Mouse (Mus musculus): ENCODE data around the gene Tlr4.

Tlr4 gene

GRCm38 (mm10) chr4:66827463-66828162, at the start of gene Tlr4:
Gene Tlr4 (plus strand): TSS chr4:66827584.
- DNase-seq (ENCODE audit: low read depth, low spot score) = no peak

GRCm38 (mm10) chr4:66794283-66794682, 33.1 kb upstream of the Tlr4 start:
- DNase-seq (ENCODE audit: low read depth, low spot score) = no peak

- no peak for DNase-seq (ENCODE audit: low read depth, low spot score)
Measured at GRCm38 (mm10) chr4:66796683-66797082, 30.7 kb upstream of the Tlr4 start.

GRCm38 (mm10) chr4:66804552-66805301, 22.7 kb upstream of the Tlr4 start:
- DNase-seq (ENCODE audit: low read depth, low spot score) = no peak

- DNase-seq (ENCODE audit: low read depth, low spot score) = no peak
Measured at GRCm38 (mm10) chr4:66805747-66806146, 21.6 kb upstream of the Tlr4 start.

GRCm38 (mm10) chr4:66816364-66817026, 10.9 kb upstream of the Tlr4 start:
- no peak for DNase-seq (ENCODE audit: low read depth, low spot score)

GRCm38 (mm10) chr4:66821171-66821570, 6.2 kb upstream of the Tlr4 start:
- DNase-seq (ENCODE audit: low read depth, low spot score) = no peak

GRCm38 (mm10) chr4:66821764-66822163, 5.6 kb upstream of the Tlr4 start:
- no peak for DNase-seq (ENCODE audit: low read depth, low spot score)

GRCm38 (mm10) chr4:66828163-66828668, 832 bp downstream of the Tlr4 start:
- DNase-seq (ENCODE audit: low read depth, low spot score) = no peak

GRCm38 (mm10) chr4:66828686-66829085, 1.3 kb downstream of the Tlr4 start:
- no peak for DNase-seq (ENCODE audit: low read depth, low spot score)

GRCm38 (mm10) chr4:66838071-66838470, 10.7 kb downstream of the Tlr4 start:
- DNase-seq (ENCODE audit: low read depth, low spot score) = no peak

GRCm38 (mm10) chr4:66843255-66843654, 15.9 kb downstream of the Tlr4 start:
- DNase-seq (ENCODE audit: low read depth, low spot score) = no peak

GRCm38 (mm10) chr4:66852011-66852410, 24.6 kb downstream of the Tlr4 start:
- no peak for DNase-seq (ENCODE audit: low read depth, low spot score)

GRCm38 (mm10) chr4:66856992-66857391, 29.6 kb downstream of the Tlr4 start:
- no peak for DNase-seq (ENCODE audit: low read depth, low spot score)

GRCm38 (mm10) chr4:66869919-66870318, 42.5 kb downstream of the Tlr4 start:
- no peak for DNase-seq (ENCODE audit: low read depth, low spot score)

GRCm38 (mm10) chr4:66872026-66872425, 44.6 kb downstream of the Tlr4 start:
- no peak for DNase-seq (ENCODE audit: low read depth, low spot score)

- no peak for DNase-seq (ENCODE audit: low read depth, low spot score)
Measured at GRCm38 (mm10) chr4:66873342-66873741, 46.0 kb downstream of the Tlr4 start.

GRCm38 (mm10) chr4:66875751-66876150, 48.4 kb downstream of the Tlr4 start:
- no peak for DNase-seq (ENCODE audit: low read depth, low spot score)

- DNase-seq (ENCODE audit: low read depth, low spot score) = no peak
Measured at GRCm38 (mm10) chr4:66877609-66878008, 50.2 kb downstream of the Tlr4 start.

GRCm38 (mm10) chr4:66881496-66881895, 54.1 kb downstream of the Tlr4 start:
- DNase-seq (ENCODE audit: low read depth, low spot score) = no peak

GRCm38 (mm10) chr4:66883264-66883663, 55.9 kb downstream of the Tlr4 start:
- DNase-seq (ENCODE audit: low read depth, low spot score) = no peak

- no peak for DNase-seq (ENCODE audit: low read depth, low spot score)
Measured at GRCm38 (mm10) chr4:66894547-66894946, 67.2 kb downstream of the Tlr4 start.
